Mouse (Mus musculus) ZHBTc4 (cell line): ENCODE measurements around the gene Spata4.
A peak's percentile ranks its signal among the peaks of the same experiment; 100 is the strongest.

ENCODE experiments used
- DNase-seq: peaks from one replicate; pipeline ENCODE4 v3.0.0-alpha.2; 2011; ENCODE audit warnings: low read depth, low spot score

Spata4 gene

GRCm38 (mm10) chr8:54600671-54601251 is at the start of gene Spata4:
Gene Spata4 (plus strand): TSS chr8:54600781.
- DNase-seq = peak; percentile 79

DNA sequence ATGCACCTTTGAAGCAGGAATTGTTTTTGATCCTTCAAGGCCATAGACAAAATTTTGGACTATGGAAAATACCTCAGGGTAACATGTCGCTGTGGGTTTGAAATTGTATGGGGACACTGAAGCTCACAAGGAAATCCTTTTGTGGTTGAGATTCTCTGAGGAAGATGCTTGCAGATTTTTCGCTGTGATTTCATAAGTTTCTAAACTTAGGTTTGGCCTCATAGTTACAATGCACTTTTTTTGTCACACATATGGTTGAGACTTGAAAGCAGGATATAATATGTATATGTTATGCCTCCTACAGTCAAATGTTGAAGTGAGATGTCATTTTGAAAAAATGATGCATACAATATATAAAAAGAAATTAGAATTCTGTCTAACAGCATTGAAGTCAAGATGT is 45.7 kb upstream of the Spata4 start:
- DNase-seq = no peak

DNA sequence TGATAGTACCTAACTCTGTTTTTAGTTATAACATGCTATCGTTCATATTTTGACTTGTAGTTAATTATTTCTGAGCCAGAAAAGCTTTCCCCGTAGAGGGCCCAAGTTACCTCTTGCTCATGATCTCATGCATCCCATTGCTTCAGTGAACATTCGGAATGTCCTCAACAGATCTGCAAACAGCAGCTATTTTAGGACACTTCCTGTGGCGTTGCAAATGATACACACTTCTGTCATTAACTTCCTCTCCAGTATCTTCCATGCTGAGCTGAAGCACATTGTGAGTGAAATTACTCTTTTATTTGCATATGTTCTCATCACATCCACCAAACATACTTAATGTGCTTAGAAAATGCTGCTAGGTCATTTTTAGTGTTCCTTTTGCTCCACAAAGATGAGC is 38.4 kb upstream of the Spata4 start:
- DNase-seq = no peak

DNA sequence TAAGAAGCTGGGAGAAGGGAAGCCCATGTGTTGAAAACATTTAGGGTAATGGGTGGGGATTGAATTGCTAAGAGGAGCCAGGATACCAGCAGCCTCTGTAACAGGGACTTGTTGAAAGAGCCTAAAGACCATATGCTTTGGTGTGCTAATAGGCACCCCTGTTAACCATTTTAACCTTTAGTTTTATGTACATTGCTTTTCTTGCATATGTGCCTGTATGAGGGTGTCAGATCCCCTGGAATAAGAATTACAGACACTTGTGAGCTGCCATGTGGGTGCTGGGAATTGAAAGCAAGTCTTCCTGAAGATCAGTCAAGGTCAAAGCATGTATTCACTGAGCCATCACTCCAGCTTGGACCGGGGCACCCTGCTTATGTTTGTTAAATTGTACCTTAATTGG is 35.4 kb upstream of the Spata4 start:
- peak; percentile 57 for DNase-seq

DNA sequence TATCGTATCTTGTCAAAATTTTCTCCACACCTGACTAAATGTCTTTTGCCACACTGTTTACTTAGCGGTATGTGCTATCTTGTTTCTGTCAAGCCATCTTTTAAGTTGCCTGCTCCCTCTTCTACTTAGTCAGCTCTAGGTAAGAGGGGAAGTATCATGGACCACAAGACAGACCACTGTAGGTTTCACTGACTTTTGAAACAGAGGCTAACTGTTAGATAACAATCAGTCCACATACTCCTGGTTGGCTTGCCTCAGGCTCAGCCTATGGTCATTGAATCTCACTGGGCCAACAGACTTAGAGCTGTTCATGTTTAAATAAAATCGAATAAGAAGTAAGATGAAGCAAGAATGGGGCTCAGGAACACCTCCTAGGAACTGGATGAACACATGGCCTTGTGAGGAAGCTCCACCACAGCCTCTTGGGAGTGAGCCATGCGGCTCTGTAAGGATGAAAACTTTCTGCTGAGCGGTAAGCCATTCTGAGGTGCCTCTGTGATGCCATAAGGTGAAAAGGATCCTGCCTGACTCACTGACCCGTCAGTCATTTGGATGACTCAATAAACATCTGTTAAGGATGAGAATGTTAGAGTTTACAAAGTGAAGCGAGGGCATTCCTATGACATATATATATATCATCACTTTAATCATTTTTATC is 34.8 kb upstream of the Spata4 start:
- peak; percentile 6 for DNase-seq

DNA sequence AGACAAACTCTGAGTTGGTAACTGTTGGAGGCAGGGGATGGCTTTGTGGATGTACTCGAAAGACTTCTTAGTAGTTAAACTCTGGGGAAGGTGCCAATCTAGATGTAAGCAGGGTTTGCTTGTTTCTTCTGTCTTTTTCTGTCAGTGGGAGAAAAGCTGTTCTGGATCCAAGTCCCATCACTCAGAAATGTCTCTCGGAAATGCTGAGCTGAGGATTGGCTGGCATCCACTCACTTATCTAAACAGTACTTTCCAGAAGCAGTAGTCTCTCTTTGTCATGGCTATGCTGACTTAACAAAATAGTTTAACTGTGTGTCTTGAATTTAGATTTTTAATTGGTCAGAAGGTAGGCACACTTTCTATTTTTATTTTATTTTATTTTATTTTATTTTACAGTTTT is 33.4 kb upstream of the Spata4 start:
- no peak for DNase-seq

GRCm38 (mm10) chr8:54570618-54571609 is 29.7 kb upstream of the Spata4 start:
- DNase-seq = no peak

DNA sequence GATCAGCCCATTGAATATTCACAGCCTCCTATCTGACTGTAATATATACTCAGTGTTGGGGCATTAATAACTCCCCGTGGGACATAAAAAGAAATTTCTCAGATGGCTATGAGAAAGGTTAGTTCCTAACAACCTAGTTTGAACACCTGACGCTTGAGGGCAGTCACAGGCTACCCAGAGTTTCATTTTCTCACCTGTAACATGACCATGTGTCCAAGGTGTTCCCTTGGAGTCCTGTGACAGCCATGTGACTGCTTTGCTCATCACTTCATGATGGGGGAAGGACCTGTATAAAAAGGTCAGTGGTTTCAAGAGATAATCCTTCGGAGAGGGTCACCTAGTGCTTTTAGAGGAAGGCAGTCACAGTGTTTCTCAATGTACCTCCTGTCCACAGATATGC is 19.1 kb upstream of the Spata4 start:
- no peak for DNase-seq

- no peak for DNase-seq
These were observed 17.7 kb upstream of the Spata4 start for GRCm38 (mm10) chr8:54582886-54583285.

DNA sequence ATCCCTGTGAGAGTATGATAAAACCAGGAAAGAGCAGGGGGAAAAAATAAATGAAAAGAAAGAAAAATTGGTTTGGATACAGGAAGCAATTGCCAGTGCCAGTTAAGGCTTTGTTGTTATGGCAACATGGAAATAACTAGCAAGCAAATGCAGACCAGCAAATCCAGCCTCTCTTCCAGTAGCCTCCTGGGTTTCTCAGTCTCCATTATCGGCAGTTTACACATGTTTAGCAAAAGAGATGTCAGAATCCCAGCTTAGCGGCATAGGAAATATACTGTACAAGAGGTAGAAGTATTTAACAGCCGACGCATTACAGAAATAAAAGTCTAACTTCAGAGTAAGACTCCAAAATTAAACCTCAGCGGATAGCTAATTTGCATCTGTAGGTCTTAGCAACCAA is 5.9 kb upstream of the Spata4 start:
- no peak for DNase-seq

DNA sequence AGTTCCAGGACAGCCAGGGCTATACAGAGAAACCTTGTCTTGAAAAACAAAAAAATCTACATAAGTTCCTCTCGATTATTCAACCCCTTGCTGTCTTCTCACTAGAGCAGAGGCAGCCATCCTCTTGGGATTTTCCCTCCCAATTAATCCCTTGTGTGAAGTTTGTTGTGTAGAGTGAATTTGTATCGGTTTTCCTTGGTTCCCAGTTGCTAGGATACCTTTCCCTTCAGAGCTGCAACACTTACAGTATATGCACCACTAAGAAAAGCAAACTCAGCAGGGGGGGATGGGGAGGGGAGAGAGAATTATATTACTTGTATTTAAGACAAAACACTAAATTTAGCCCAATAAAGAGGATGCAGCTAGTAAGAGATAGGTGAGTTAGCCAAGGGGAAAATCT is 4.5 kb upstream of the Spata4 start:
- peak; percentile 7 for DNase-seq

DNA sequence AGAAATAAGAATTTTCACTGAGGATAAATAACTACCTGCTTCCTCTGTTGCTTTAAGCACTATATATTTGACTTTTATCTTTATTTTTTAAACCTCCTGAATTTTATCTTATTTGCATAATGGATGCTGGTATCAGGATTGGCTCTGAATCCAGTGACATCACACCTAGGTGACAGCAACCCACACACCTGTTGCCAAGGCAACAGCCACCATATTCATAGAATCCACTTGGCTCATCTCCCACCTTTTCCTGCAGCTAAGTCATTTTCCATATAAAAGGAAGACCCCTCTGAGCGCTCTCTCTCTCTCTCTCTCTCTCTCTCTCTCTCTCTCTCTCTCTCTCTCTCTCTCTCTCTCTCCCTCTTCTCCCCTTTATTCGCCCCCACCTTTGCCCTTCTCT is 3.6 kb upstream of the Spata4 start:
- DNase-seq = no peak

GRCm38 (mm10) chr8:54597386-54597785 is 3.2 kb upstream of the Spata4 start:
- no peak for DNase-seq

DNA sequence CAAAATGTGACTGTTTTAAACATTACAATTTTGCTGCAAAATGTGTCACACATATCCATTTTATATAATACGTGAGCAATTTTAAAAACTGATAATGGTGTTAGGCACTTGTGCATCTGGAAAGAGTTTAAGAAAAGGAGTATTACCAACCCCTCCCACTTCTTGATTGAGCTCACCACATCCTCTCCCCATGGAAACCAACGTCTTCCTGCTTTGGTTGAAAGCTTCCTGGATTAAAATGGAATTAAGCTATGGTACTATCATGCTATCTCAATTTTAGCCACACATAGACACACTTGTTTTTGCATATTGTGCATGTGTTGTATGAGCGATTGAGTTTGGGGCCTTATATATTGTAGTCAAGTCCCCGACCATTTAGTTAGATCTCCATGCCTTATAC is 2.9 kb downstream of the Spata4 start:
- DNase-seq = no peak

DNA sequence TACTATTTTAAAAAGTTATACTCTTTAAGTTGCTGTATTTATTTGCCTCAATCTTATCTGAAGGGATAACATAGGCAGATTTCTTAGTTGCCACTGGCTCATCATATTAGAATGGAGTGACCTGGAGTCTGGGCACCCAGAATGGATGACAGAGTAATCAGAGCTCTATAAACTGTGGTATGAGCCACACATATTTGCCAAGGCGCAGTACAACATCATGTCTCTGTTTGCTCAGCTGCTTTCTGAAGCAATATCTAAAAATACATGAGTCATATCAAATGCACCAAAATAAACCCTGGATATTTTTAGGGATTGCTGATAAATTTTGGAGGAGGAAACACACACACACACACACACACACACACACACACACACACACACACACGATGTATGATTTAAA is 8.8 kb downstream of the Spata4 start:
- no peak for DNase-seq

DNA sequence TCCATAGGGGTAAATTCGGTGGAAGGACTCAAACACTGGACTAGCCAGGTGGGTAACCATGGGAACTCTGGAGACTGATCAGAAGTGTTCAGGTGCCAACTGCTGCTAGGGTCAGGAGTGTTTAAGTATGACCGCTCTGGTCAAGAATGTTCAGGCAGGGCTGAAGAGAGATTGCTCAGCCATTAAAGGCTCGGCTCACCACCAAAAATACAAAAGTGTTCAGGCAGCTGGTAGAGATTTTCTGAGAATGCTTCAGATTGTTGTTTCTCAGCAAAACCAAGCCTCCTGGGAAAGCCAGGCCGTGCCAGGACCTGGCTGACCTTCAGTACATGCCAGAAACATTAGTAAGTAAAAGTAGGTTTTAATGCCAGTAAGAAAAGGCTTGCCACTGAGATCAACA is 9.7 kb downstream of the Spata4 start:
- no peak for DNase-seq

DNA sequence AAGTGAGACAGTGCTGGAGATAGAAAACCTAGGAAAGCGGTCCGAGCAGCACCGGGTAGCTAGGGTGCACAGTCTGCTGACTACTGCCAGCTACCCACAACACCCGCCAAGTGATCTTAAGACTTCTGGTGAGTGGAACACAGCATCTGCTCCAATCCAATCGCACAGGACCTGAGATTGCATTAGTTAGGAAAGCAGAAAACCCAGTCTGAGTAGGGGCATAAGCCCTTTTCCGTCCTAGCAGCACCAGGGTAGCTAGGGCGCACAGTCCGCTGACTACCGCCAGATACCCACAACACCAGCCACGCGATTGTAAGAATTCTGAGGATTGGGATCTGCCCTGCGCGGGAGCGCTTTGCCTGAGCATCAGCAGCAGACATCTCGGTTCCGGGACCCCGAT is 16.1 kb downstream of the Spata4 start:
- DNase-seq = peak; percentile 66

- DNase-seq = no peak
These were observed 38.1 kb downstream of the Spata4 start for GRCm38 (mm10) chr8:54638634-54639033.
